Mouse (Mus musculus) ES-Bruce4 (cell line): ENCODE results near the gene Cacna1d. TPM values are rescaled to one million over a fixed set of nuclear protein-coding genes. Genes with fewer than 3 reads are reported as not detected.

Experiments used
- H3K27ac ChIP-seq: 2 replicates; pipeline ENCODE4 v1.5.1; 2012; ENCODE audit warnings: low read length, inconsistent platforms; ENCODE audit not compliant: insufficient read depth
- H3K27me3 ChIP-seq: 2 replicates; pipeline ENCODE4 v1.6.1; 2012; ENCODE audit warnings: mild to moderate bottlenecking, low read length, inconsistent platforms; ENCODE audit not compliant: control insufficient read depth, poor library complexity, insufficient read depth, severe bottlenecking
- H3K36me3 ChIP-seq: 2 replicates; pipeline ENCODE4 v1.6.1; 2012; ENCODE audit warnings: inconsistent platforms, mild to moderate bottlenecking, low read length, moderate library complexity; ENCODE audit not compliant: control insufficient read depth, poor library complexity, insufficient read depth, severe bottlenecking
- H3K4me1 ChIP-seq: one replicate; pipeline ENCODE4 v1.8.1; 2011; ENCODE audit warnings: low read length; ENCODE audit not compliant: control insufficient read depth, insufficient read depth
- H3K4me3 ChIP-seq: 2 replicates; pipeline ENCODE4 v1.5.1; 2011; ENCODE audit warnings: low read depth, mild to moderate bottlenecking, low read length
- H3K9ac ChIP-seq: 2 replicates; pipeline ENCODE4 v1.6.1; 2012; ENCODE audit warnings: low read depth, mild to moderate bottlenecking, inconsistent platforms; ENCODE audit not compliant: poor library complexity, severe bottlenecking
- H3K9me3 ChIP-seq: replicated peaks from 2 replicates; pipeline ENCODE4 v1.6.1; 2012; ENCODE audit warnings: mild to moderate bottlenecking, low read length, inconsistent platforms; ENCODE audit not compliant: control insufficient read depth, poor library complexity, insufficient read depth, severe bottlenecking
- CTCF ChIP-seq: IDR thresholded peaks from one replicate; pipeline ENCODE4 v1.8.1; 2011; ENCODE audit warnings: low read depth, low read length
- EP300 ChIP-seq: IDR thresholded peaks from 2 replicates; pipeline ENCODE4 v1.6.1; 2011; ENCODE audit warnings: low read depth, low read length; ENCODE audit not compliant: insufficient read depth
- POLR2A ChIP-seq: IDR thresholded peaks from one replicate; pipeline ENCODE4 v1.8.1; 2011; ENCODE audit warnings: low read length; ENCODE audit not compliant: insufficient read depth
- polyA plus RNA-seq: library from polyadenylated mRNA; stranded (reverse); fragments of >200 nt; gene quantifications from 2 replicates; pipeline ENCODE4 v1.2.4, GENCODE M21; 2011; ENCODE audit warnings: low read depth; ENCODE audit not compliant: missing spikeins, insufficient read depth, insufficient read length

Gene Cacna1d
- polyA plus RNA-seq, 1 experiment = 0.24 TPM

- Histone ChIP-seq H3K27me3 (no peaks in the 10 kb centered on the region), H3K4me1 (no peaks in the 10 kb centered on the region), H3K9me3 (no peaks in the 10 kb centered on the region), H3K27ac (no peak overlapping the region), H3K4me3 (no peak overlapping the region), H3K9ac (no peak overlapping the region), H3K36me3 (no peaks in the 10 kb centered on the region)
- TF ChIP-seq CTCF = no peak
- TF ChIP-seq EP300 = no peak
- no peak for TF ChIP-seq POLR2A
Observed at GRCm38 (mm10) chr14:30163733-30164708, 327.2 kb downstream of the Cacna1d start.

- Histone ChIP-seq H3K27ac (no peak overlapping the region), H3K9ac (no peak overlapping the region), H3K4me1 (no peaks in the 10 kb centered on the region), H3K27me3 (no peaks in the 10 kb centered on the region; the same call in 1 of the 2 replicates), H3K4me3 (no peak overlapping the region), H3K36me3 (no peaks in the 10 kb centered on the region), H3K9me3 (no peaks in the 10 kb centered on the region)
- TF ChIP-seq CTCF (no peak), POLR2A (no peak), EP300 (no peak)
Observed at GRCm38 (mm10) chr14:30147774-30148173, 343.5 kb downstream of the Cacna1d start.

- Histone ChIP-seq H3K27ac (no peak overlapping the region), H3K9me3 (no peaks in the 10 kb centered on the region), H3K4me3 (no peak overlapping the region), H3K27me3 (no peaks in the 10 kb centered on the region), H3K36me3 (no peaks in the 10 kb centered on the region), H3K9ac (no peak overlapping the region), H3K4me1 (no peaks in the 10 kb centered on the region)
- no peak for TF ChIP-seq EP300
- no peak for TF ChIP-seq POLR2A
- no peak for TF ChIP-seq CTCF
Observed at GRCm38 (mm10) chr14:30138379-30138964, 352.8 kb downstream of the Cacna1d start.

GRCm38 (mm10) chr14:30137961-30138360, 353.3 kb downstream of the Cacna1d start:
- Histone ChIP-seq H3K27ac (no peak overlapping the region), H3K4me3 (no peak overlapping the region), H3K4me1 (no peaks in the 10 kb centered on the region), H3K9ac (no peak overlapping the region), H3K36me3 (no peaks in the 10 kb centered on the region), H3K27me3 (no peaks in the 10 kb centered on the region), H3K9me3 (no peaks in the 10 kb centered on the region)
- TF ChIP-seq EP300 (no peak), POLR2A (no peak), CTCF (no peak)

- no peaks in the 10 kb centered on the region for H3K36me3 ChIP-seq
- no peaks in the 10 kb centered on the region for H3K27me3 ChIP-seq
- H3K4me3 ChIP-seq = no peak overlapping the region
- H3K4me1 ChIP-seq = no peaks in the 10 kb centered on the region
- TF ChIP-seq POLR2A (no peak), CTCF (peak; percentile 90)
- H3K27ac ChIP-seq = no peak overlapping the region
- H3K9me3 ChIP-seq = no peaks in the 10 kb centered on the region
- no peak overlapping the region for H3K9ac ChIP-seq
Observed at GRCm38 (mm10) chr14:30136965-30137364, 354.3 kb downstream of the Cacna1d start.

- Histone ChIP-seq H3K27me3 (no peaks in the 10 kb centered on the region), H3K4me3 (no peak overlapping the region), H3K27ac (no peak overlapping the region), H3K4me1 (no peaks in the 10 kb centered on the region), H3K9me3 (no peaks in the 10 kb centered on the region), H3K9ac (no peak overlapping the region), H3K36me3 (no peaks in the 10 kb centered on the region)
- no peak for TF ChIP-seq POLR2A
- TF ChIP-seq CTCF = no peak
- TF ChIP-seq EP300 = no peak
Observed at GRCm38 (mm10) chr14:30135351-30135750, 355.9 kb downstream of the Cacna1d start.
